Mouse (Mus musculus) ZHBTc4 (cell line): Measurements from ENCODE around the gene Gm21739.
"Not testable (repeated sequence)": the region's sequence is repeated elsewhere in the genome, so short reads cannot be mapped to it uniquely, and the experiment has no call there.

ENCODE experiments used
- DNase-seq: peaks from one replicate; pipeline ENCODE4 v3.0.0-alpha.2; 2011; ENCODE audit warnings: low read depth, low spot score

Gene Gm21739

DNA sequence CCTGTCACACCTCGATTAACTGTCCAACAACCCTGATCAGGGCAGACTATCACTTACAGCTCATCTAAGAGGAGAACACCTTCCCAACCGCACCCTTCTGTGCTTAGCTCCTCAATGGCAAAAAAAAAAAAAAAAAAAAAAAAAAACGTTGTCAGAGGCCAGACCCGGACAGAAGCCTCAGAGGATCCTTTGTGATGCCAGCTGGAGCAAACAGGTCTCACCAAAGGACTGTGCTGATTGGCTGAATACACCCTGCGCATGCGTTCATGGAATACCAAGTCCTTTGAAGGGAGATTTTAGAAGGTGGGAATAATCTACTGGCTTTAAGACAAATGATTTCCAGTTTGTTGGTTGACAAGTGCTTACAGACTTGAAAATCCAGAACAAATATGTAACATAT is at the start of gene Gm21739:
Gene Gm21739 (minus strand): TSS at position 101 of the 400 bp plus-strand sequence.
- DNase-seq: not testable (repeated sequence)
